Mouse (Mus musculus) intestine, postnatal 0 days (tissue): Measurements from ENCODE around the gene Prkch. TPM values are rescaled to one million over a fixed set of nuclear protein-coding genes. Genes with fewer than 3 reads are reported as not detected.

Source experiments
- ATAC-seq: fragments of 200-750 bp; cut with Nextera tagmentation; 2 replicates; pipeline ENCODE4 v1.8.0; 2017; ENCODE audit warnings: mild to moderate bottlenecking, moderate TSS enrichment, moderate library complexity
- H3K27ac ChIP-seq: fragments of 300-500 bp; sonication (generic); 2 replicates; pipeline ENCODE4 v1.5.1; 2014; ENCODE audit warnings: mild to moderate bottlenecking, low read depth, low read length, moderate library complexity
- H3K27me3 ChIP-seq: fragments of 300-500 bp; sonication (generic); replicated peaks from 2 replicates; pipeline ENCODE4 v1.6.1; 2014; ENCODE audit warnings: low read length, mixed read lengths; ENCODE audit not compliant: control insufficient read depth, insufficient read depth
- H3K36me3 ChIP-seq: fragments of 300-500 bp; sonication (generic); 2 replicates; pipeline ENCODE4 v1.6.1; 2014; ENCODE audit warnings: mild to moderate bottlenecking, moderate library complexity; ENCODE audit not compliant: control insufficient read depth, insufficient read depth
- H3K4me1 ChIP-seq: fragments of 300-500 bp; sonication (generic); replicated peaks from 2 replicates; pipeline ENCODE4 v1.6.1; 2014; ENCODE audit warnings: antibody characterized with exemption, low read length, mixed read lengths; ENCODE audit not compliant: control insufficient read depth, insufficient read depth
- H3K4me2 ChIP-seq: fragments of 300-500 bp; sonication (generic); replicated peaks from 2 replicates; pipeline ENCODE4 v1.6.1; 2014; ENCODE audit warnings: low read depth, mild to moderate bottlenecking, moderate library complexity
- H3K4me3 ChIP-seq: fragments of 300-500 bp; sonication (generic); 2 replicates; pipeline ENCODE4 v1.5.1; 2014; ENCODE audit warnings: low read depth, low read length
- H3K9ac ChIP-seq: fragments of 300-500 bp; sonication (generic); 2 replicates; pipeline ENCODE4 v1.6.1; 2014; ENCODE audit warnings: mild to moderate bottlenecking, low read depth, low read length
- H3K9me3 ChIP-seq: fragments of 300-500 bp; sonication (generic); 2 replicates; pipeline ENCODE4 v1.6.1; 2016; ENCODE audit warnings: mixed run types; ENCODE audit not compliant: control insufficient read depth
- CTCF ChIP-seq: sonication (generic); IDR thresholded peaks from 2 replicates; pipeline ENCODE4 v1.5.1; 2016; ENCODE audit warnings: low read depth, mild to moderate bottlenecking, control low read depth, antibody characterized with exemption, moderate library complexity
- WGBS: fragments of 180-500 bp; shearing (Covaris S2); extraction: QIAGEN DNeasy Blood & Tissue Kit; methylation state at CpG from one replicate; pipeline ENCODE4 v1.1.7; 2014; 5-methylcytosine and 5-hydroxymethylcytosine counted together
- polyA plus RNA-seq: library from polyadenylated mRNA; unstranded; fragments of >200 nt; fragmentation: Nextera tagmentation; extraction: Ambion mirVana; gene quantifications from 2 replicates; pipeline ENCODE4 v1.2.1, GENCODE M21; 2015

Prkch gene
- polyA plus RNA-seq, 1 experiment from 2014 or later: 3.7 TPM

DNA sequence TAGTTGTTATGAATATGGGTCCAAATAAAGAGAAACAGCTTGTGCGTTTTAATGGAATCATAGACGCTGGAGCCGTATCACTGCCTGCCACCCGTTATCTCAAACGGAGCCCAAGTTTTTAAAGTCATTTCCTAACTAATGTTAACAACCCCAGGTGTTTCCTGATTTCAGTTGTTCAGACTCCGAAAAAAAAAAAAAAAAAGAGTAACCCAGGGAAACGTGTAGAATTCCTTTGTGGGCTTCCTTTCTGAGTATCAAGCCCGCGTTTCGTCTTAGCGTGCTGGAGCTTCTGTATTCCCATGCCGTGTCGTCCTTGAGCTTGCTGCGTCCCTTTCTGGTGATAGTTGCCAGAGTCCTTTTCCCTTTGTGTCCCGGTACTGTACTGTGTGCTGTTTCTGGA is 10.0 kb upstream of the Prkch start:
- no peaks in the 10 kb centered on the region for H3K4me1 ChIP-seq
- no peak for TF ChIP-seq CTCF
- WGBS: 69% methylated on average over 15 of the region's 15 CpGs
- H3K36me3 ChIP-seq: no peaks in the 10 kb centered on the region
- no peak overlapping the region for H3K4me2 ChIP-seq
- H3K27ac ChIP-seq: no peak overlapping the region
- ATAC-seq: no peak
- no peaks in the 10 kb centered on the region for H3K27me3 ChIP-seq
- no peak overlapping the region for H3K4me3 ChIP-seq
- H3K9ac ChIP-seq: no peak overlapping the region
- no peaks in the 10 kb centered on the region for H3K9me3 ChIP-seq

DNA sequence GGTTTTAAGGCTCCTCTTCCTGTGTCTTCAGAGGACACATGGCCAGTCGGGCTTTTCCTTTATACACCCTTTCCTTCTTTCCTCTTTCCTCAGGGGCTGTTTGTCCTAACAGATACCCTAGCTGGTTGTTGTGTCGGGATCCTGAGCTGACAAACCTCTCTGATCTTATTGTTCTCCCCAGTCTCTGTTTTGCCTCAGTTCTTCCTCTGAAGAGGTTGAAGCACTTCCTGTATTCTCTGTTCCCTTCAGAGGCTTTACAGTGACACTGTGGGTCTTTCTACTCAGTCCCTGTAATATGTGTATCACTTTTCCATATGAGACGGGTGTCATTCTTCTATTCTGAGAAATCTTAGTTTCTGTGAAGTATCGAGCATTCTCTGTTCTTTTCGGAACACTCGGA is 6.5 kb upstream of the Prkch start:
- H3K9ac ChIP-seq: no peak overlapping the region
- TF ChIP-seq CTCF: no peak
- no peak overlapping the region for H3K27ac ChIP-seq
- H3K4me3 ChIP-seq: no peak overlapping the region
- ATAC-seq: no peak
- H3K4me2 ChIP-seq: no peak overlapping the region
- no peaks in the 10 kb centered on the region for H3K36me3 ChIP-seq
- 65% methylated on average over 6 of the region's 6 CpGs for WGBS
- no peaks in the 10 kb centered on the region for H3K9me3 ChIP-seq
- H3K4me1 ChIP-seq: no peaks in the 10 kb centered on the region
- H3K27me3 ChIP-seq: no peaks in the 10 kb centered on the region

DNA sequence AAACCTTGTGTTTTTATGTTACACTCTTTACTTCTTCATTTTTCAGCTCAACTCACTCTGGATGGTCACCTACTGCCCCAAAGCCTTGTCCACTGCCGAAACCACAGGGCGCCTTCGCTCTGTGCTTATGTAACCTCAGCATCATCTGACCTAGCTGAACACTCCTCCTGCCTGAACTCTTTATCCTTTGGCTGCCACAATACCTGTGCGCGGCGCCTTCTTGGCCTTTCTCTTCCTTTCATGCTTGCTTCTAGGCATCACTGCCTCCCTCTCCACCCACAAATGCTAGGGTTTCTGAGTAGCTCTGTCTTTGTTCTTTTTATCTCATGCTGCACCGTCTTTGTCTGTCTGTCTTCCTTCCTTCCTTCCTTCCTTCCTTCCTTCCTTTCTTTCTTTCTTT is 3.8 kb upstream of the Prkch start:
- 82% methylated on average over 7 of the region's 7 CpGs for WGBS
- no peak for ATAC-seq
- TF ChIP-seq CTCF: no peak
- no peak overlapping the region for H3K27ac ChIP-seq
- H3K4me3 ChIP-seq: no peak overlapping the region
- no peaks in the 10 kb centered on the region for H3K27me3 ChIP-seq
- H3K9me3 ChIP-seq: no peaks in the 10 kb centered on the region
- no peaks in the 10 kb centered on the region for H3K36me3 ChIP-seq
- no peak overlapping the region for H3K4me2 ChIP-seq
- H3K4me1 ChIP-seq: no peaks in the 10 kb centered on the region; the same call in 1 of the 2 replicates
- H3K9ac ChIP-seq: no peak overlapping the region

DNA sequence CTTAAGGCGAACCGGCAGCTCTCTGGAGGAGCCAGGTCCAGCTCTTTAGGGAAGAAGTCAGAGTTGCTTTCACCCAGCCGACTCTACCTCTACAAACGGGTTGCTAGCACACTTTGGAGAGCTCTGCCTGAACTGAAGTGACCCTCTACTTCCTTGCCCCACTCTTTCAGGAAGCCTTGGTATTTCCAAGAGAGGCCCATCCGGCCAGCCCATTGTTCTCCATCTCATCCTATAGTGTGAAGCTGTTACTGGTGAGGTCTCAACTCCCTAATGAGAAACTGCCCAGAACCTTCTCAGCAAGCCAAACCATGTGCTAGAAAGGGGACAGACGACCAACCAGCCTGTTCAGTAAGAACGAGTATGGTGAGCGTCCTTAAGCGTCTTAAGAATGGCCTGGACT is 1.3 kb upstream of the Prkch start:
- no peaks in the 10 kb centered on the region for H3K36me3 ChIP-seq
- WGBS: 75% methylated on average over 9 of the region's 9 CpGs
- H3K9ac ChIP-seq: no peak overlapping the region
- no peak for TF ChIP-seq CTCF
- peak overlapping the region; percentile 41; the same call in 1 of the 2 replicates for H3K27ac ChIP-seq
- no peak overlapping the region for H3K4me2 ChIP-seq
- H3K27me3 ChIP-seq: no peaks in the 10 kb centered on the region
- no peak for ATAC-seq
- H3K4me3 ChIP-seq: no peak overlapping the region
- H3K4me1 ChIP-seq: no peaks in the 10 kb centered on the region; the same call in 1 of the 2 replicates
- H3K9me3 ChIP-seq: no peaks in the 10 kb centered on the region

DNA sequence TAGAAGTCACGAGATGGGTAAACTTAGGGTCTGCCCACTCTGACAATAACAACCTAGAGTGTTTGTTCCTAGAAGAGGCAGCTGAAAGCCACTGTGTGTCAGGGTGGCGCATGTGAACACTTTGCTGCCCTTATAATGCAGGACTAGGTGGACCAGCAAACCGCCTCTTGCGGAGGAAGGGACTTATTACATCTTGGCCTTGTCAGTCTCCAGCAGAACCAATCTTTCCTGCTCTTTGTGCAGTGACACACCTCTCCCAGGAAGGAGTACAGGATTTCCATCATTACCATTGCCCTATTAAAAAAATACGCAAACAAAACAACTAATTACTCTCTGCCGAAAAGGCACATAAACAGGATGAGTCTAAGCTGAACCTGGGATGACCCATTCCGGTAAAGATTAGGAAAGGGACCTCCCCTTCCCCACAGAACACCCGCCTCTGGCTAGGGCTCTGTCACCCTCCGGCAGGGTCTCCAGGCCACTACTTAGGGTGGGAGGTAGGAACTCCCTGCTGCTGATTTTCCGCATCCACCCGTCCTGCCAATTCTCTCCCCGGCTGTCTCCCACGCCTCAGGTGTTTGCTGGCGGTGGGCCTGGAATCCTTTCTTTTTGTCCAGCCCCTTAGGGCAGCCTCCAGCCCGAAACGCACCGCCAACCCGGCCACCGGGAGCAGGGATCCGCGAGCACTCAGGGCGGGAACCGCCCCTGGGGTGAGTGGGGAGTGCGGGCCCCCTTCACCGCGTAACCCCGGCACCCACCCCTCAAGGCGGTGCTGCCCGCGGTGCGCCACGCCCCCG is 585 bp upstream of the Prkch start:
- Histone ChIP-seq H3K27ac (peak overlapping the region; percentile 66), H3K36me3 (no peaks in the 10 kb centered on the region), H3K27me3 (no peaks in the 10 kb centered on the region), H3K9ac (peak overlapping the region; percentile 60), H3K4me1 (no peaks in the 10 kb centered on the region; the same call in 1 of the 2 replicates), H3K4me3 (peak overlapping the region; percentile 75), H3K4me2 (peak overlapping the region; percentile 100), H3K9me3 (no peaks in the 10 kb centered on the region)
- 8% methylated on average over 33 of the region's 33 CpGs for WGBS
- TF ChIP-seq CTCF: peak; percentile 67
- ATAC-seq: peak; percentile 58

DNA sequence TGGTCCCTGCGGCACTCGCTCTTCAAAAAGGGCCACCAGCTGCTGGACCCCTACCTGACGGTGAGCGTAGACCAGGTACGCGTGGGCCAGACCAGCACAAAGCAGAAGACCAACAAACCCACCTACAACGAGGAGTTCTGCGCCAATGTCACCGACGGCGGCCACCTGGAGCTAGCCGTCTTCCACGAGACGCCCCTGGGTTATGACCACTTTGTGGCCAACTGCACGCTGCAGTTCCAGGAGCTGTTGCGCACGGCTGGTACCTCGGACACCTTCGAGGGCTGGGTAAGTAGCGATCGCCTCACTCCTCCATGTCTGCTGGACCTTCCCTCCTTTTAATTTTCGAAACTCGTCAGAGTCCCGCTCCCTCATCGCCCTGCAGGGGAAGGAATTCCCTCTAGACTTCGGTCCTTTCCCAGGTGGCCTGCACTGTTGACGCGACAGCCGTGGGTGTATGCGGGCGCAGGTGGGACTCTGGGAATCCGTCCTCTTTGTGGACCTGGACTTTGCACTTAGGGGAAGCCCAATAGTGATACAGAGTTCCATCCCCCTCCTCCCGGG is 725 bp downstream of the Prkch start:
- Histone ChIP-seq H3K4me3 (peak overlapping the region; percentile 75), H3K27me3 (no peaks in the 10 kb centered on the region), H3K4me2 (peak overlapping the region; percentile 100), H3K9me3 (no peaks in the 10 kb centered on the region), H3K4me1 (no peaks in the 10 kb centered on the region; the same call in 1 of the 2 replicates), H3K9ac (peak overlapping the region; percentile 60), H3K36me3 (no peaks in the 10 kb centered on the region), H3K27ac (peak overlapping the region; percentile 66; the same call in 1 of the 2 replicates)
- TF ChIP-seq CTCF: no peak
- 0 out of 2 replicates have a peak, but pooled peaks have one; percentile 24 for ATAC-seq
- WGBS: under 1% methylated on average over 33 of the region's 33 CpGs
